Mouse (Mus musculus) monocyte, adult 2 months (primary cell): Measurements from ENCODE around the gene Smarca5.
A peak's percentile ranks its signal among the peaks of the same experiment; 100 is the strongest.

ENCODE experiments used
- DNase-seq, 2 experiments: peaks; one replicate each; pipeline ENCODE4 v3.0.0; 2022; ENCODE audit warnings: low spot score in 2 of 2, low read depth in 1 of 2

Smarca5 gene

GRCm38 (mm10) chr8:80739155-80739924 lies at the start of gene Smarca5:
Gene Smarca5, minus strand, starts transcription at chr8:80739497.
- peak; percentile 89 to 96 for DNase-seq

- no peak for DNase-seq
These were observed 45.3 kb upstream of the Smarca5 start for GRCm38 (mm10) chr8:80784559-80784958.

- no peak for DNase-seq
These were observed 44.0 kb upstream of the Smarca5 start for GRCm38 (mm10) chr8:80783271-80783670.

GRCm38 (mm10) chr8:80781338-80781737 lies 42.0 kb upstream of the Smarca5 start:
- DNase-seq, result no peak

GRCm38 (mm10) chr8:80780271-80780670 lies 41.0 kb upstream of the Smarca5 start:
- DNase-seq, result no peak

DNA sequence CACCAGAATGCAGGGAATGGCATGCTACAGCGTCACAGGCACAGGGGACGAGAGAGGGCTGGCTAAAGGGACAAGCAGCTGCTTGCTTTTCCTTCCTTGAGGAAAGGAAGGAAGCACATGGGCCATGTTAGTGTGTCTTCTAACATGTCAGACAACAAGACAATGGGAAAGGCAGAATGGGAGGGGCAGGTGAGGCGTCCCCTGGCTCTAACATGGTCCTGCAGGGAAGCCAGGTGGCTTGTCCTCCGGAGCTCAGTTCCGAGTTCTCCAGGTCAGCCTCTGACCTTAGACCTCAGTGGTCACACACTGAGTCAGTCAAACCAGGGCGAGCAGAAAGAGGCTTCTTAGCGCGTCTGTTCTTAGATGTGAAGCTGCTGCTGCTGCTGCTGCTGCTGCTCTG lies 37.1 kb upstream of the Smarca5 start:
- no peak for DNase-seq

- DNase-seq, result no peak
These were observed 33.6 kb upstream of the Smarca5 start for GRCm38 (mm10) chr8:80772732-80773460.

DNA sequence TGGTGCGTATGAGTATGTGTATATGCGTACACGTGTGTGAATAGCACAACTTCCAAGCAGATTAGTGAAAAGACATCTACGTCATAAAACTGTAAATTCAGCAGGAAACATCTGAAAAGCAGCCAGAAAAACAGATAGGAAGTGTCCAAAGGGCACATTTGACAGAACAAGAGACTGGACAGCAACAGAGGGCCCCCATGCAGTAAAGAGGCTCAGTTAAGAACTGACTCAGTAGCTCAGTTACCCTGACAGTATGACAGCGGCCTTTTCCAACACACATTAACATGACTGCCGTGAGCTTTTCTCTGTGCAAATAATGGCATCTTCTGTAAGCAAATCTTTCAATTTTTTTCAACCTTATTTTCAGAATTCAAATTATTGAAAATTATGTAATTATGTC lies 29.2 kb upstream of the Smarca5 start:
- DNase-seq, result no peak

- DNase-seq, result peak; percentile 30 to 40
These were observed 13.9 kb upstream of the Smarca5 start for GRCm38 (mm10) chr8:80753017-80753715.

DNA sequence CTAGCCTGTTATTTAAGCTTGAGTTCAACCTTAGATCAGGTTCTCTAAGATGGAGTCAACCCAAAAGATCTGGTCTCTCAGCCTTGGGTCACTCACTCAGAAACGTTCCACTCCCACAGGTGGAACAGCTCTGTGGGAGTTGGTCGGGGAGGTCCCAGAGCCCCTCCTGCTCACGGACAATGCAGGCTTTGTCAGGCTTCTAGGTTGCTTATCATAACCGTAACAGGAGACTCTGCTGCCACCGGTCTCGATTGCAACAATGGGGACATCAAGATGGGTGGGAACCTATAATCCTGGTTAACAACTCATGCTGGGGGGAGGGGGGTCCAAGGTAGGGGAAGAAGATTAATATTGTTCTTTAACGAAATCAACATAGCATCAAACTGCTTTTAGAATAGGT lies 13.1 kb upstream of the Smarca5 start:
- DNase-seq, result no peak

GRCm38 (mm10) chr8:80749091-80749490 lies 9.8 kb upstream of the Smarca5 start:
- DNase-seq, result no peak

DNA sequence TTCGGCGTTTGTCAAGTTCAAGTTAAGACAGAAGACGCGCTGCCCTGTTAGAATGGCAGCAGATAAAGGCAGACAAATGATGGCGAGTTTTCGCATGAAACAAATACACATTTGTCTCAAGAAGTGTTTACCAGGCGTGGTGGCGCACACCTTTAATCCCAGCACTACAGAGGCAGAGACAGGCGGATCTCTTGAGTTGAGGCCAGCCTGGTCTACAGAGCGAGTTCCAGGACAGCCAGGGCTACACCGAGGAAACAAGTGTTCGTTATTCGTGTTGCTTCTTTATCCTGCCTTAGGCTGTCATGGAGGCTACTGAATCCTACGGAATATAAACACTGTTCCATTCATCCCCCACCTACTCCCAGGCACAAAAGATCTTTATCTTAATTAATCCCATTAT lies 635 bp upstream of the Smarca5 start:
- no peak for DNase-seq

DNA sequence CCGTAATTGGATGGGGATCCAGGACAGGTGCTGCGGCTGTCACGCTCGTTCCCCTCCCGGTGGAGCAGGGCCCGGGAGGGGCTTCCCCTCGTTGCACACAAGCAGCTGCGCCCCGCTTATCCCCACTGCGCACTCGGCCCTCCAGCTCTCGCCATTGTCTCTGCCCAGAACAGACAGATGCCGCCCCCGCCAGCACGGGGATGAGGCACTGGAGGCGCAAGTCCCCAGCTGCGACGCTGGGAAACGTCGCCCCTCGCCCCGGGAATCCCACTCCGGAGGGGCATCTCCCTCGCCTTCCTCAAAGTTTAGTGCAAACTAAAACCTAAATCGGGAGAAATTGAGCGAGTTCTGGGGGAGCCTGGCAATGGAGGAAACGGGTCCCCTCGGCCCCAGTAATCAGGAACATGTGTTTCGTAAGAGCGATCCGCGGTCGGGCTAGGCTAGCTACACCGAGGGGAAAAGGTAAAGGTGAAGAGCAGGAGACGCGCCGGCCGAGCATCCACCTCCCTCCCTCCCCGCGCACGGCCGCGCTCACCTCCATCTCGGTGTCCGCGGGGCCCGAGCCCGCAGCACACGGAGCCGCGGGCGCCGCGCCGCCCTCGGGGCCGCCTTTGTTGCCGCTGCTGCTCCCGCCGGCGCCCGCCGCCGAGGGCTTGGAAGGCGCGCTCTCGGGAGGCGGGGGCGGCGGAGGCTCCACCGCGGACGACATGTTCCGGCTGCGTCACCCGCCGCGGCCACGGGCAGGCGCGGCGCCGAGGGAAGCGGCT lies 726 bp downstream of the Smarca5 start:
- peak in 1 of 2 experiments; percentile 14 for DNase-seq

DNA sequence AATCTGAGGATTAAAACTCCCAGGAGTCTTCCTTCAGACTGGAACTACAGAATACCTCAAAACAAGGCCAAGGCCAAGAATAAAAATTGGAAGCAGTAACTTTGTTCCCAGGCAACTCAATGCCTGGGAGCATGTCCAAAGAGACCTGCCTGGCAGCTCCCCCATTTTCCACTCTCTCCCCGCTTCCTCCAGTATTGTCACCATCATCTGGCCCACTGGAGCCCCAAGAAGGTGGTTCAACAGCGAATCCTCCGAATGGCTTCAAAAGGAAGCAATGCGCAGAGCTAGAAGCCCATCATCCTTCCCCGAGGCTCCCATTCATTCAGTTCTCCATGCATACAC lies 1.3 kb downstream of the Smarca5 start:
- DNase-seq, result no peak

DNA sequence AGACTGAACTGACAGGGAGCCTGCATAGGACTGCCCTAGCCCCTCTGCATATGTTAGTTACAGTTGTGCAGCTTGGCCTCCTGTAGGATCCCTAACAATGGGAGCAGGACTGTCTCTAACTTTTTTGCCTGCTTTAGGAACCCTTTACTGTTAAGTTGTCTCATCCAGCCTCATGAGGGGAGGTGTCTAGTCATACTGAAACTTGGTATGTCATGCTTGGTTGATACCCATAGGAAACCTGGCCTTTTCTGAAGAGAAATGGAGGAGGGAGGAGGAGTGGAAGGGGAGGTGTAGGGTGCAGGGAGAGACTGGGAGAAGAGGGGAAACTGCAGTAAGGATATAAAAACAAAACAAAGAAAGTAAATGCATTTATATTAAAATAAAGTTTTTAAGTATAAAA lies 7.0 kb downstream of the Smarca5 start:
- no peak for DNase-seq

- DNase-seq, result no peak
These were observed 24.8 kb downstream of the Smarca5 start for GRCm38 (mm10) chr8:80714461-80714860.

DNA sequence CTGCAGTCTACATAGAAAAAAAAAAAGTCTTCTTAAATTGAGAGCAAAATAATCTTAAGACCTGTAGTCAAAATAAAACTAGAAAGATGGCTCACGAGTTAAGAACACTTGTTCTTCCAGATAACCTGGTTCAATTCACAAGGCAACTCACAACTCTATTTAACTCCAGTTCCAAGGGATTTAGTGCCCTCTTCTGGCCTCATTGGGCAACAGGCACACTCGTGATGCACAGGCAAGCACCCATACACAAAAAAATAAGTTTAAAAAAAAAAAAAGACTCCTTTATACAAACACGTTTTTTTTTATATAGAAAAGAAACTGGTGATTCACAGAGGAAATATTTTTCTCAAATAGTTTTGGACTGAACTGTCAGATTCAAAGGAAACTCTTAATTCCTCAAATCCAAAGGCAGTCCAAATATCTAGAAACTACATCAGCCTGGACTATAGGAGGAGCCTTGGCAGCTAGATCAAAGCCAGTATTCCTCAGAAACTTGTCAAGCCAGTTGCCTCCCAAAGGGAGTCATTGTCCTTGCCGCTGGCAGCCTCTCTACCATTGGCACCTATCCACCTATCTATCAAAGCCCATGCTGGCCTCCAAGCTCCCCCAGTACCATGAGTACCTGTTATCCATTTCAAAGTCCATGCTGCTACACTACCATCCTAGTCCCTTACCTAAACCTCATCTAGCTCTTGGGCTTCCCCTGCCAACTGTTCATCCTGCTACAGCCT lies 28.5 kb downstream of the Smarca5 start:
- no peak for DNase-seq

- no peak for DNase-seq
These were observed 51.2 kb downstream of the Smarca5 start for GRCm38 (mm10) chr8:80688141-80688540.

- no peak for DNase-seq
These were observed 55.5 kb downstream of the Smarca5 start for GRCm38 (mm10) chr8:80683756-80684335.

- no peak for DNase-seq
These were observed 56.7 kb downstream of the Smarca5 start for GRCm38 (mm10) chr8:80682594-80682993.
